Mouse (Mus musculus) c-Kit-positive CD71-negative TER-119-negative erythroid progenitor cells, embryonic 14.5 days (primary cell): ENCODE measurements around the gene Dnajc6.

Experiments used
- DNase-seq: peaks from one replicate; pipeline ENCODE4 v3.0.0-alpha.2; 2013; ENCODE audit warnings: low read depth

Dnajc6 gene

DNA sequence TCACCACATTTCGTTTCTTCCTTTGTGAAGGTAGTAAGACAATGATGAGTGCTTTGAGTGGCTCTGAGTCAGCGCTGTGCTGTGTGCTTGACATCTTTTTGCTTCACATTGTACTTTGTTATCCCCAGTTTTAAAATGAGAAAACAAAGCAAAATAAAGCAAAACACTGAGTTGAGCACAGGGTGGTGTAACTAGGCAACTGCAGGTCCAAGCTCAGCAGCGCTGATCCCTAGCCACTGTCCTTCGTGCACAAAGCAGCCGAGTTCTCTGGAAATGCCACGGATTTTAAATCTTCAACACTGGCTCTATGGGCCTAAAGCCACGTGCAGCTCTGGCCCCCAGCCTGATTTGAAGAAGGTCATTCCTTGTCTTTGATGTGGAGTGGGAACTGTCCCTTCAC is 72.6 kb downstream of the Dnajc6 start:
- no peak for DNase-seq

DNA sequence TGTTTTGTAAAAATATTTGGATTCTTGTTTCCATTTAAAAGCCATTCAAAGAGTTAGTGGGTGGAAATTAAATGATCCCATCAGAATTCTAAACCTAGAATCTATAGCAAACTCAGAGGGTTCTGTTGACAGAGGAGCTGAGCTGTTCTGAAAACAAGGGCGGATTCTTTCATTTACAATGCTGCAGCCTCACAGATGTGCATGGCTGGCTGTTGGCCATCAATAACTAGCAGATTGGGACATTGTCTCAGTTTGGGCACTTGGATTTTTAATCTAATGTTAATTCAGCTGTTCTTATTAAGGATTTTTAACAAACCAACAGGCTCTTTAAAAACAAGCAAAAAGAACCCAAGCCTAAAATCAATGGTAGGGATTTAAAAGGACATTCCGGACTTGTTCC is 75.7 kb downstream of the Dnajc6 start:
- no peak for DNase-seq

DNA sequence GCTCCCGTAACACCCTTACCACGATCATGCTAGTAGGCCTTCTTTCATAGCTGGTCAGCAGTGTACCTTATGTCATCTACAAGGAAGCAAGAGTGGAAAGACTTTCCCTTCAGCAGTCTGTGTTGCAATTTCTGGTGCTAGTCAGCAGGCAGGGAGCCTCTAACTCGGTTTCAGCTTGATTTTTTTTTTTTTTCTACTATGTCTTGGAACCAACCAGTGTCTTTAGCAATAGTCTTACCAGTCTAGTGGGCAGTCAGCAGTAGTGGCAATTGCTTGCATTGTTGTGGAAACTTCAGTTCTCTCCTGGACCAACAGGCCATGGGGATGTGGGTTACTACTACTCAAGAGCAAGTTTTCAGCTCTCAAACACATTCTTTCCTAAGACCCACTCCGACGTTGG is 78.9 kb downstream of the Dnajc6 start:
- DNase-seq = no peak

DNA sequence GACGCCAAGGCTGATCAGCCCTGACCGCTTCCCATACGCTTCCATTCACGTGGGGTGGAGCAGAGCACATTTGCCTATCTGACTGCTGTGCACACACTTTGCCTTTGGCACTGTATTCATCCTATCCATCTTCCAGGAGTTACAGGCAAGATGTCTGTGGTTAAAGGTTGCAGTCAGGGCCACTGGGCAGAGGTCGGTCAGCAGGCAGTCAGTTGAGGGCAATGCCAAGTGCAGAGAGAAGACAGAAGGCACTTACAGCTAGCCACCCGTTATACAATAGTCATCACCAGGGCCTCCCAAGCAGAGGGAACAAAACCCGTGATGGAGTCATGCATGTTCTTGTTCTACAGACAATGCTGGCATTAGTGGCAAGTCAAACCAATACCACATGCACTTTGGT is 82.3 kb downstream of the Dnajc6 start:
- no peak for DNase-seq

DNA sequence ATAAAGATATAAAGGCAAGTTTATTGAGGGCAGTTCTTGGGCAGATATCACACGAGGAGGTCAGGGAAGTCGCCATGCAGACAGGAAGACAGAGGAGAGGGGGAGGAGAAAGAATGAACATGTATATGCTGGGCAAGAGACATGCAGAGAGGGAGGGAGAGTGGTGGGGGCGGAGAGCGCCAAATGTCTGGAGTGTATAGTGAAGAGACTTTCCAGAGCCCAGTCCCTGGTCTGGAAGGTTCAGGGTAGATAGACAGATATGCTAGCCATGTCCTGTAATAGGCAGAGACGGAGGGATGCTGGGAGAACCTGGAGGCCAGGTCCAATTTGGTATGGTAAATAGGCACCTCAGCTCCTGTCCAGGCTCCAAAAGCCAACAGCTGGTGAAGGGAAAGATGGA is 83.1 kb downstream of the Dnajc6 start:
- no peak for DNase-seq

DNA sequence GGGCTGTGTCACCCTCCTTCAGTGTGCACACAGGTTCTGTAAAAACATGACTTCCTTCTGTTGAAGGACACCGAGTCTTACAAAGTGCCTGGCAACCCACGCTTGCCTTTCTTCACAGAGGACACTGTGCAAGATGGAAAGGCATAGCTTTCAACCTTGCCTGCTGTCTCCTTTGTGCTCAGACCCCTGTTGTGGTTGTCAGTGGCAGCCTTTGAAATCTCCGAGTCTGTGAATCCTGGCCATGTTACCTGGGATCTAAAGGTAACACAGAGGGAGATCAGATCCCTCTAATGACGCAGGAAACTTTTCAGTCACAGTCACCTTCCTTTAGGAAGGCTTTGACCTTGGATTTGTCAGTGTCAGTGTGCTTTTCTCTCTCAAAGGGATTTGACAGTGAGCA is 84.7 kb downstream of the Dnajc6 start:
- DNase-seq = no peak

DNA sequence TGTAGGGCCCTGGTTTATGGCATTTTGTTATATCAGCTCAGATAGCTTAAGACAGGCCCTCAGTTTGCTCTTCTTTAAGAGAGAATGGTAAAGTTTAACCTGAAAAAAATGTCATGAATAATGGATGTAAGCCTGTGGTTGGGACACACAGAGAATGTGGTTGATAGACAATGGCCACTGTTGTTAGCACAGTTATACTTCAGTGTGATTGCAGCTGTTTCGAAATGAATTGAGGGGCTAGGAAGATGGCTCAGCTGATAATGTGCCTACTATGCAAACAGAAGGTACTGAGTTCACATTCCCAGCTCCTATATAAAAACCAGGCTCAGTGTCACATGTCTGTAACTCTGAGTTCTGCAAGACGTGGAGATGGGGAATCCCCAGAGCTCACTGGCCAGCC is 86.4 kb downstream of the Dnajc6 start:
- DNase-seq = no peak

DNA sequence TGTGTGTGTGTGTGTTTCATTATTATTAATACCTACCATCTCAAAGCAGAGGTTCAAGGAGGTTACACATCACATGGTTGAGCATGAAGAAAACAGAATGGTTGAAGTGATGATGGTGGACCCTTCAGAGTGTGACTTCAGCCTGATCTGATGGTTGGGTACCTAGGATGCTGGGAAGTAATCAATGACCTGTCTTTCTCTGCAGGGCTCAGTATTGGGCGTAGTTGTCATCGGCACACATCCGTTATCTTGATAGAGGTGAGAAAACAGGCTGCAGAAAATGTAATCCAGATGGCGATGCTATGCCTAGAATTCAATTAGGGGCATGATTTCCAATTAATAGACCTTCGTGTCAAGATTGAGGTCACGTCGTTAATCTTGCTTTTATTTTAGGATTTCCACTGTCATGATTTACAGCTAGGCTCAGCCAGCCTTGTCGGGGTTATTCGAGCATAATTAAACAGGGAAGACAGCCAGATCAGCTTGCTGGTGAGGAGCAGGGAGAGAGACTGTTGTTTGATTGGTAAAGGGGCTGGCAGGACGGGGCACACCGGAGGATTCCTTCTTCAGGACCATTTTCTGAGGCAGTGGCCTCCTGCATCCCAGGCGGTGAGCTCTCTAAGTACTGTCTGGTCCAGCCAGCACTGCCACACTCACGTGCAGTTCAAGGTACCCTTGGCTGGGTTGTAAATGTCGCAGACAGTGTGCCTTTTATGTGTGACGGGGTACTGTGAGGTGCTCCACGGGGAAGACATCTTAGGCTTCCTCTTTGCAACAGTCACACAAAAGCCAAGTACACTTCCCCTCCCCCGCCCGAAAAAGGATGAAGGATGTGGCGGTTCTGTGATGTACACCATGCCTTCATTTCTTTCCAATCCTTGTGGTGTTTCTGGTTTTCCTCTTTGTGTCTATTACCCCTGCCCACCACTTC is 88.3 kb downstream of the Dnajc6 start:
- DNase-seq = no peak

DNA sequence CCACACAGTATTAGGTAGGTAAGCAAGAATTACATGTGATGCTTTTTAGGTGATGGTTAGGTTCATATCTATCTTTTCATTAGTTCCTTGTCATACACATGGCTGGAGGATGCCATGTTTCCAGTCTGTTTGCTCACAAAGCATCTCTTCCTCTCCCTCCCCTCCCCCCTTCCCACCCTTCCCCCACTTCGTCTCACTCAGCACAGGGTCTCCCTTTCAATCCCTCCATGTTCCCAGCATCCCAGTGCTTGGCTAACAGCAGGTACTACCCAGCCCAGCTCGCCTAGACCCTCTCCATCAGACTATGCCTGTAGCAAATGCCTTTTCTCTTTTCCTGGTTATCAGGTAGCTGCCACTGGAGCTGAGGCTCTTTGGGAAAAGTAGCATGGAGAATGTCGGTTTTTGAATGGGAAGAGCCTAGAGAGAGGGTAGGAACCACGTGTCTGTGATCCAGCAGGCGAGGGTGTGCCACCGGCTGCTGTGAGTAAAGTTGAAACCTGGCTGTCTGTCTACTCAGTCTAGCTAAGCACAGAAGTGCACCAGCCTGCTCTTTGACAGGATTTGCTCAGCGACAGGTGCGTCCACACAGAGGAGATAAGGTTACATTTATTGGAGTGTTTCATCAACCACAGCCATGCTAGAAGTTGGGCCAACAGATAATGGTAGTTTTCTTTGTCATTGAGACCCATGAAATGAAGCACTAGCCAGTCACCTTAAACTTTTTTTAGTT is 89.2 kb downstream of the Dnajc6 start:
- no peak for DNase-seq

DNA sequence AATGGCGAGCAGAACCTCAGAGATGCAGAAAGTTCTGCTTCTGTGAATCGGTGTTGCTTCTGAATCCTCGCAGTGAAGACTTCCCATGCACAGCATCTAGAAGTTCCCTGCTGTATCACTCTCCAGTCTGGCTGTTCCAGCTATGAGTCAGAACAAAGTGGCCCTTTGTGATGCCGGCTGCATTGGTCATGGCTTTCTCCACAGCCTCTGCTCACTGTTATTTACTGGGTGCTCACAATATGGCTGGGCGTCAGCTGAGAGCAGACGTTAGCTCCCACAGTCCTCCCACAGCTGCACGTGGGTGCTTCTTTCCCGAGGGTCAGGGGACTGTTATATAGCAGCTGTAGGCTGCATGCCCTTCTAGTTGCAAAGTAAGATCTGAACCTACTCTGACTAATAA is 92.5 kb downstream of the Dnajc6 start:
- DNase-seq = no peak

DNA sequence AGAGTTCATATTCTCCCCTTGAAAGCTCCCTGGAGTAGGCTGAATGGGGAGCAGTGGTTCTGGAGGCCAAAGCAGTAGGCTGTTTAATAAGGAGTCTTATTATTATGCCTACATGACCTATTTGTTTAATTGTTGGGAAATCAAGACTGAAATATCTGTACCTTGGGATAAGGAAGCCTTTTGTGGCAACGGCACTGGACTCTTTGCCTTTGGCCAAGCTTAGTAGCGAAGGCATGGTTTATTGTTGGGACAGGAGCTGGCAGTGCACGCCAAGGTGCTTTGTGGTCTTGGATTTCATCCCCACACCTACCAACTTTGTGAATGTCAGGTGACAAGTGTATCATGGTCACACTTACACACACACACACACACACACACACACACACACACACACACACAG is 93.3 kb downstream of the Dnajc6 start:
- no peak for DNase-seq

DNA sequence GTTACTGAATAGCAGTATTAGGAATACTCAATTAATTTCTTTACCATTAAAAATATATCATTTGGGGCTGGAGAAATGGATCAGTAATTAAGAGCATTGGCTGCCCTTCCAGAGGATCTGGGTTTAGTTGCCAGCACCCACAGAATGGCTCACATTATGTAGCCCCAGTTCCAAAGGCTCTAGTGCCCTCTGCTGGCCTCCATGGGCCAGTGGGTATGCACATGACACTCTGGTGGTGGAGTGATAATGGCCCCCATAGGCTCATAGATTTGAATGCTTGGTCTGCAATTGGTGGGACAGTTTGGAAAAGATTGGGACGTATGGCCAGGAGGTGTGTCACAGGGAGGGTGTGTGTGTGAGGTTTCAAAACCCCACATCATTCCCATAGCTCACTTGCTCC is 95.0 kb downstream of the Dnajc6 start:
- no peak for DNase-seq

DNA sequence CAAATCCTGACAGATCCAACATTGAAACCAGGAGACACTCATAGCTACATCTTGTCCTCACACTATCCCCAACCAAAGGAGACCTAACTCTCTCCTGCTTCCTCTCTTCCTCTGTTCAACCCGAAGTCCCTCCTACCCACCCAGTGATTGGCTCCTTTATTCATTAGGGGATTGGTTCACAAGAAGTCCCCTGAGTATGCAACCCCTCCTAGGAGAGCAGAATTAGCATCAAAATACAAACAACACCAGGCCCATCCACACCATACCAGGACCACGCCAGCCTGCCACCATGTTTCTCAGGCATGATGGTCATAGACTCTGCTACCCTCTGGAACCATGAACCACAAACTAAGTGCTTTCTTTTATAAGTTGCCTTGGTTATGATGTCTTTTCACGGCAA is 96.0 kb downstream of the Dnajc6 start:
- no peak for DNase-seq

DNA sequence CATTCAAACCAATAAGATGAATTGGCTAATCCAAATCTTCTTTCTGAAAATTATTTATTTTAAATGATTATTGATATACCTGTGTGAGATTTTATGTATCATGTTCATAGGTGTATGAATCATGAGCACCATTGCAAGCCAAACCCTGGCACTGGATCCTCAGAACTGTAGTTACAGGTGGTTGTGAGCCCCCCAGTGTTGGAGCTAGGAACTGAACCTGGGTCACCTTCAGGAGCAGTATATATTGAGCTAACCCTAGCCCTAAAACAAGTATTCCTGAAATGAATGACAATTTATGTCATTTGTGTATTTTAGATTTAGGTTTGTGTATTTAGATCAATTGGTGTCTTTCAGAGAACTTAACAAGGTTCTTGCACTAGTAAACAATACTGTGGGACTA is 105.3 kb downstream of the Dnajc6 start:
- DNase-seq = no peak

DNA sequence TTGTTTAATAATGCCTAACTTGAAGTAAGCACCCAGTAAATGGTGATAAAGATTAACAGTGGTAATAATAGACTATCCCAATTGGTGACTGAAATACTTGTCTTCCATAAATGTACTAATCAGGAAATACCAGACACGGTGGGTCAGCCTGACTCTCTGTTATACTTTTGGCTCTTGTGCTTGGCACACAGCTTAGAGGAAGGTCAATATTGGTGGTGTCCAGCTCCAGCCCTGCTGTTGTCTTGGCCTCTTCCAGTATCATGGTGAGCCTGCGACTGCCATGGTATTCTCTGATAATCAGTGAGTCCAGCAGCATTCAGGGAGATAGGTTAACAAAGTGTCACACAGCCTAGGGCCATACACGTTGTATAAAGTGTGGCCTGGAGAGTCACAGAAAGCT is 107.2 kb downstream of the Dnajc6 start:
- no peak for DNase-seq

DNA sequence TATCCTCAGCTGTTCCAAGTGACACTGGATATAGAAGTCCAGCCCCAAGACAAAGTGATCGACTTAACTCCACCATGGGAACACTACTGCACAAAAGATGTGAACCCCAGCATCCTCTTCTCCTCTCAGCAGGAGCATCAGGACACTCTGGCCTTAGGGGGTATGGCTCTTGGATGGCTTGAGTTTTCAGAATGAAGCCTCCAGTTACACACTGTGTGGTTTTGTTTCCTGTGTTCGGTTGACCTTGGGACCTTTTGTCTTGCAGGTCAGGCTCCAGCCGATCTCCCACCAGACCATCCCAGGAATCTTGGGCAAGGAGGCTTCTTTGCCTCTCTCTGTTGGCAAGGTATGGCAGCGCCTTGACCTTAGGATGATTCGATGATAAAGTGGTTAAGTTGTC is 120.1 kb downstream of the Dnajc6 start:
- DNase-seq = no peak

DNA sequence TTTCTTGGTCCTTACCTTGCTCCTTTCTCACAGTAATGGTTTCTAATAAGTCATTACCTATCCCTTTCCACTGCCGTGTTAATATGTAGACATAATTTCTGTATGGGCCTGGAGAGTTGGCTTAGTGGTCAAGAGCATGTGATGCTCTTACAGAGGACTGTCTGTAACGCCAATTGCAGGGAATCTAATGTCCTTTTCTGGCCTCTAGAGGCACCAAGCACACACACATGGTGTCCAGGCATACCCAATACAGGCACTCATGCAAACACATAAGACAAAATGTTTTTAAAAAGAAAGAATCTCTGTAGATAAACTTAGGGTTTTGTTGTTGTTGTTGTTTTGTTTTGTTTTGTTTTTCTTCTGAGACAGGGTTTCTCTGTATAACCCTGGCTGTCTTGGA is 121.3 kb downstream of the Dnajc6 start:
- no peak for DNase-seq

DNA sequence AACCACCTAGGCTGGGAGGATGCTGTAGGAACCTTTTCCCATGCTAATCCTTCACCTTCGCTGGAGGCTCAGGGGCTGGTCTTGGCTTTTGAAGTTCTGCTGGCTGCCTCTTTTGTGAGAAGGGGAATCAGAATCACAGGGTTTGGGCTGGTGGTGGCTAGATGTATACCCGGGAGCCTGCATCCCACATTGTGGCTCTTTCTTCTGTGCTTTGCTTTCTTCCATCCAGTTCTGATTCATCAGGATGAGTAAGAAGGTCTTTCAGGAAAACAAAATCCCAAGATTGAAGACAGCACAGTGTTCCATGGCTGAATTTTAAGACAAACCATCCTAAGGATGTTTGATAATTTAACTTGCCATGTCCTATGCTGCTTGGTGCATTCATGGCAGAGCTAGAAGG is 123.8 kb downstream of the Dnajc6 start:
- no peak for DNase-seq

DNA sequence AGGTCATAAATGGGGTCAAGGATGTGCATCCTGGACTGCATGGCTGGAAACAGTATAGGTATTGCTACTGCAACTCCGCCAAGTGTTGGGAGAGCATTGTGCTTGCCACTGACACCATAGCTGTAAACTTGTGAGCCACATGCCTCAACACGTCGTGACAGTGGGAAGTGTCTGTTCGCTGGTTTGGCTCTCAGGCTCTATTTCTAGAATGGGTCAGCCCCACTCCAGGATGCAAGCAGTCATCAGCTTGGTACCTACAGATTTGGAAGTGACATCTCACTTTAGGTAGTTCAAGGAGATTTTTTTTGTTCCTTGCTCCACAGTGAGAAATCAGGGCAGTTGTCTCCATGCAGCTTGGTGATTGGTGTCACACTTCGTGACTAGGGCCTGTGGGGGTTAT is 124.8 kb downstream of the Dnajc6 start:
- DNase-seq = no peak

DNA sequence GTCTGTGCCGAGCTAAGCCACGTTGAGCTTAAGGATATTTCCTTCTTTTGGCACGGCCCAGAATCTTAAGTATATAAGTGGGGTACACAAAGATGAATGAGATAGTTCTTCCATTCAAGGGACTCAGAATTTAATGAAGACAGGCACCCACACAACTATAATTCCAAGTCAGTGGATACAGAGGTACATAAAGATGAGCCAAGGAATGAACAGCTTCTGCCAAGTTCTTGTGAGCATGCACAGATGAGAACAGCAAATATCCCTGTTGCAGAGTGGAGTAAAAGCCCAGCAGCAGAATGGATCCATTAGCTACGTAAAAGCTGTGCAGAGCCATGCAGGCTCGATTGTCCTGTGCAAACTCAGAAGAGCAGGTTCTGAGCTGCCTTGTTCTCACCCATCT is 128.8 kb downstream of the Dnajc6 start:
- DNase-seq = no peak

DNA sequence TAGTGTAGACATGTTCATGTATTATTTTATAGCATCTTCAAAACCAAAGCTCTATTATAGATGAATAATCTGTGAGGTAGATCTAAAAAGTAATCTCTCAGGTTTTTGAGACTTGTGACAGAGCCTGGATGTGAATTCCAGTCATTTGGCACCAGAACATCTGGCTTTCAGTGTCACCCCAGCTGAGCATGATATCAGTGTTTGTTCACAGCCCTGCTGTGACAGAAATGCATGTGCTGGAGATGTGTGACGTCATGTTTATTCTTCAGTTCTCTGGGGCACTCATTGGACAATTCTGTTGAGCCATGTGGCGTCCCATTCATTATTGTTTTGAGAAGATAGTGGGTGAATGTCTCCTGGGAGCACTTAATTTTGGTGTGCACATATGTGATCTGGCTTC is 139.1 kb downstream of the Dnajc6 start:
- DNase-seq = no peak

DNA sequence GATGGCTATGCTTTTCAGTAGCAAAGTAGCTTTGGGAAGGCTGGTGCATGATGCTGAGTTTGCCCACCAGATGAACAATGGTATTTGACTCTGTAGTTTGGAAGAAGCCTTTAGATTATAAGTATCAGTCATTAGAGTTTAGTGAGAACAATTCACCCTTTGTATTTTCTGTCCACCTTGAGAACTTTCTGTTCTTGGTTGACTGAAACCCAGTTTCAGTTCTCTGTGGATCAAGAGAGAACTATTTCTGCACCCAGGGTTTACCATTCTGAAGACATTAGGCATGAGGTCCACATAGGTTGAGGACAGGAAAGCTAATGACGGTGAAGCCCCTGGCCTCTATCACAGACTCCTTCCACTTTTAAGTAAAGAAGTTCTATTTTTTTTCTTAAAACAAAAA is 141.0 kb downstream of the Dnajc6 start:
- no peak for DNase-seq

DNA sequence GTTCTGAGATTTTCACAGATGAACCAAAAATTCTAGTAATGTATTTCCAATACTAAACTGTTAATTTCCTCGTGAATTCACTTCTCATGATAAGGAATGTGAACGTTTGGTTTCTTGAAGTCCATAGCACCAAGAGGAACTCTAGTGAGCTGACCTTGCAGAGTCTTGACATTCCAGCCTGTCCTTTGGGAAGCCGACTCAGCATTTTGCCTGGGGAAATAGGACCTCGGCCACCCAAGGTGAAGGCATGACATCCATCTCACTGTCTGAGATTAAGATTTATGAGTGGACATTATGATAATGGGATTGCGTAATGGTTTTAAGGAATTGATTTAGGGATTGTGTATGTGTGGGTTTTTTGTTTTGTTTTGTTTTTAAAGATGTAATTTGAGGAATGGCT is 144.2 kb downstream of the Dnajc6 start:
- no peak for DNase-seq

DNA sequence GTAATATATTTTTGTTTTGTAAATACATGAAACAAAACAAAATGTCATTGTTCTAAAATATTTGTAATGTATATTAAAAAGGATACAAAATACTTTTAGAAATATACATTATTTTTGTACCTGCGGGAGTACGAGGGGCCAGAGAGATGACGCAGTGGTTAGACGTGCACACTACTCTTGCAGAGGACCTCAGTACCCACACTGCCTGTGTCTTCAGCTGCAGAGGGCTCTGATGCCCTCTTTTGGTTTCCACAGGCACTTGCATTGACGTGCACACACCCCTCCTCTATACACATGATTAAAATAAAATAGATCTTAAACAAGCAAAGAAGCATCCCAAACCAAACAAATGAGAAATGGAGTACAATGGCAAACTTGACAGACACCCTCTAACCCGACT is 146.3 kb downstream of the Dnajc6 start:
- no peak for DNase-seq
